Comparison of ENCODE assay signal across 27 mouse cellular contexts in the genomic region with DNA sequence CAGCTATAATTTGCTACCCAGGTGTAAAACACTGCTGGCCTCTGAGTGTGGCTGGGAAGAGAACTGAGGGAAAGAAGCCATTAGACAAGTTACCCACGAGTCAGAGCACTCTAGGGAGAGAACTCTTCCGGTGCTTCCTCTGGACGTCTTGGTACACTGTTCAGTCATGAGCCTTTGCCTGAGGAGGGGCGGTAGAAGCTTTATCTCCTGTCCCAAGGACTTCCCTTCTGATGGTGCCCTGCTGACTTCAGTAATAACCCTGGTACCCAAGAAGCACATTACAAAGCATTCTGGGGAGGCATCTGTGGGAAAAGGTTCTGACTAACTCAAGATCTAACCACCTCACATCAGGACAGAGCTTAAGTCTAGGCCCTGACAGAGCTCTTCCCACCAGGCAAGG. TPM values are rescaled to one million over a fixed set of nuclear protein-coding genes. Genes with fewer than 3 reads are reported as not detected.
DNase-seq lines count a peak whose midpoint lies in the region; ATAC-seq lines count a peak whose summit lies in the region.
"Had no signal": no experiment of that assay in that cellular context is flagged by ENCODE, and none has a peak within 500 bp of the region (broad histone marks: within the 10 kb centered on the region; RNA-seq: fewer than 3 reads in every experiment).

No protein-coding gene starts in this region.

- 20% methylated on average over 4 of the region's 4 CpGs for WGBS in liver, embryonic 13.5 days (ENCODE audit: insufficient replicate concordance)
- WGBS in liver, embryonic 12.5 days (ENCODE audit: insufficient replicate concordance): 24% methylated on average over 4 of the region's 4 CpGs

- H3K36me3 ChIP-seq in liver, embryonic 13.5 days: no peaks in the 10 kb centered on the region
- no peaks in the 10 kb centered on the region for H3K36me3 ChIP-seq in liver, embryonic 12.5 days
- H3K36me3 ChIP-seq: embryonic facial prominence, embryonic 12.5 days; embryonic facial prominence, embryonic 15.5 days; forebrain, embryonic 12.5 days; forebrain, embryonic 15.5 days; heart, embryonic 13.5 days had no signal

- no peak overlapping the region for H3K9ac ChIP-seq in liver, embryonic 13.5 days
- H3K9ac ChIP-seq in liver, embryonic 12.5 days: no peak overlapping the region
- H3K9ac ChIP-seq: embryonic facial prominence, embryonic 12.5 days; embryonic facial prominence, embryonic 15.5 days; forebrain, embryonic 12.5 days; forebrain, embryonic 15.5 days; heart, embryonic 13.5 days; hindbrain, embryonic 14.5 days had no signal

- H3K4me3 ChIP-seq in liver, embryonic 13.5 days (replicated peaks): no peak overlapping the region
- no peak overlapping the region for H3K4me3 ChIP-seq in liver, embryonic 12.5 days
- H3K4me3 ChIP-seq: embryonic facial prominence, embryonic 12.5 days; embryonic facial prominence, embryonic 15.5 days; forebrain, embryonic 12.5 days; forebrain, embryonic 15.5 days; heart, embryonic 13.5 days had no signal

- H3K4me1 ChIP-seq in liver, embryonic 13.5 days (replicated peaks): peaks cover 11% of the 10 kb centered on the region
- peaks cover 16% of the 10 kb centered on the region for H3K4me1 ChIP-seq in liver, embryonic 12.5 days
- H3K4me1 ChIP-seq: embryonic facial prominence, embryonic 12.5 days; embryonic facial prominence, embryonic 15.5 days; forebrain, embryonic 12.5 days; forebrain, embryonic 15.5 days had no signal

- no peak for DNase-seq in liver, embryonic 13.5 days
- DNase-seq in MEL-GATA-1-ER (ENCODE audit: extremely low read depth, low read depth): peak; percentile 66
- DNase-seq in gastrocnemius, adult 8-10 months (ENCODE audit: low spot score in 2 of 2): no peak
- DNase-seq in embryo, embryonic 11 days: no peak
- DNase-seq in adrenal gland, adult 18-20 months (ENCODE audit: low spot score in 2 of 2): no peak
- DNase-seq: adrenal gland, adult 8-10 months; adrenal gland, postnatal 25 days; cerebellum, adult 11-12 months; cerebellum, adult 8-10 months; cerebellum, postnatal 10 days; cerebellum, postnatal 36 days; gastrocnemius, postnatal 10 days; gastrocnemius, postnatal 36 days; heart, adult 18-20 months; heart, postnatal 14 days; heart, postnatal 4 days had no signal

- no peak overlapping the region for H3K27ac ChIP-seq in liver, embryonic 13.5 days
- H3K27ac ChIP-seq in liver, embryonic 12.5 days: no peak overlapping the region
- H3K27ac ChIP-seq: embryonic facial prominence, embryonic 12.5 days; embryonic facial prominence, embryonic 15.5 days; forebrain, embryonic 12.5 days; forebrain, embryonic 15.5 days; heart, embryonic 13.5 days; hindbrain, embryonic 14.5 days; hindbrain, postnatal 0 days had no signal

- peak; percentile 50; the same call in 1 of the 2 replicates for ATAC-seq in liver, embryonic 13.5 days (ENCODE audit: low read depth)
- no peak for ATAC-seq in liver, embryonic 12.5 days
- peak; percentile 49; the same call in 1 of the 2 replicates for ATAC-seq in megakaryocyte, adult 5-6 weeks (ENCODE audit: poor library complexity, severe bottlenecking)
- ATAC-seq: forebrain, embryonic 15.5 days; hindbrain, postnatal 0 days; inflammation-experienced regulatory T-cells, adult 6 months; intestine, embryonic 16.5 days had no signal

- no peak overlapping the region for H3K4me2 ChIP-seq in liver, embryonic 13.5 days
- no peak overlapping the region for H3K4me2 ChIP-seq in liver, embryonic 12.5 days
- H3K4me2 ChIP-seq: embryonic facial prominence, embryonic 12.5 days; embryonic facial prominence, embryonic 15.5 days; forebrain, embryonic 12.5 days; forebrain, embryonic 15.5 days; heart, embryonic 13.5 days; hindbrain, embryonic 14.5 days had no signal

- no peaks in the 10 kb centered on the region for H3K9me3 ChIP-seq in liver, embryonic 13.5 days (replicated peaks)
- H3K9me3 ChIP-seq in liver, embryonic 12.5 days (replicated peaks): no peaks in the 10 kb centered on the region
- H3K9me3 ChIP-seq: embryonic facial prominence, embryonic 12.5 days; embryonic facial prominence, embryonic 15.5 days; forebrain, embryonic 12.5 days; forebrain, embryonic 15.5 days had no signal

- H3K27me3 ChIP-seq in liver, embryonic 13.5 days: no peaks in the 10 kb centered on the region
- no peaks in the 10 kb centered on the region for H3K27me3 ChIP-seq in liver, embryonic 12.5 days (replicated peaks)
- H3K27me3 ChIP-seq: embryonic facial prominence, embryonic 12.5 days; embryonic facial prominence, embryonic 15.5 days; forebrain, embryonic 12.5 days; forebrain, embryonic 15.5 days; heart, embryonic 13.5 days had no signal

RNA-seq across cellular contexts. Expression of a gene that starts 40.6 kb away (rescaled TPM):
- 6.0 and 6.7 TPM in 2 replicates for polyA plus RNA-seq in liver, embryonic 13.5 days (2015; fragmentation: Nextera tagmentation; extraction: Ambion mirVana)
- polyA plus RNA-seq in liver, embryonic 12.5 days (2016; fragmentation: Nextera tagmentation; extraction: Ambion mirVana): 10.1 and 11.1 TPM in 2 replicates
- 56.7 and 64.1 TPM in 2 replicates for total RNA-seq in megakaryocyte, adult 5-6 weeks (2015)
- total RNA-seq in megakaryocyte, adult 5-6 weeks (2017): 70.2 and 71.2 TPM in 2 replicates
- 100 to 1,000 TPM; 261 to 301 (median 287) TPM for total RNA-seq in gastrocnemius, adult 8-10 months (2022)
- total RNA-seq in adrenal gland, adult 18-20 months (2021): 100 to 1,000 TPM; 143 to 231 TPM
